27 mouse cellular contexts compared by ENCODE assay signal in genomic region chr2:72311486-72311885, GRCm38 (mm10). TPM values are rescaled to one million over a fixed set of nuclear protein-coding genes. Genes with fewer than 3 reads are reported as not detected.
DNase-seq lines count a peak whose midpoint lies in the region; ATAC-seq and TF ChIP-seq lines count a peak whose summit lies in the region.
"Had no signal": no experiment of that assay in that cellular context is flagged by ENCODE, and none has a peak within 500 bp of the region (broad histone marks: within the 10 kb centered on the region; RNA-seq: fewer than 3 reads in every experiment).

No protein-coding gene starts in this region.

- H3K27ac ChIP-seq in heart, embryonic 10.5 days = peak overlapping the region; percentile 17; the same call in 1 of the 2 replicates
- H3K27ac ChIP-seq in heart, postnatal 0 days (ENCODE audit: low read depth) = peak overlapping the region; percentile 36
- H3K27ac ChIP-seq in midbrain, embryonic 11.5 days (ENCODE audit: low read depth, low read length) = no peak overlapping the region
- H3K27ac ChIP-seq in midbrain, embryonic 16.5 days (ENCODE audit: low read length) = no peak overlapping the region
- H3K27ac ChIP-seq: embryonic facial prominence, embryonic 10.5 days; hindbrain, embryonic 15.5 days; limb, embryonic 13.5 days; liver, embryonic 12.5 days; midbrain, embryonic 15.5 days had no signal

- H3K4me2 ChIP-seq in heart, postnatal 0 days (ENCODE audit: low read depth, low read length) = peak overlapping the region; percentile 40; the same call in 1 of the 2 replicates
- no peak overlapping the region for H3K4me2 ChIP-seq in midbrain, embryonic 11.5 days
- H3K4me2 ChIP-seq in midbrain, embryonic 16.5 days (ENCODE audit: low read length) = no peak overlapping the region
- H3K4me2 ChIP-seq: hindbrain, embryonic 15.5 days; limb, embryonic 13.5 days; liver, embryonic 12.5 days; midbrain, embryonic 15.5 days had no signal

- no peak for TF ChIP-seq EP300 in heart, postnatal 0 days (IDR thresholded peaks at IDR 0.05; ENCODE audit: low read depth)

- WGBS in heart, embryonic 10.5 days = 55% methylated on average over 8 of the region's 8 CpGs
- 38% methylated on average over 8 of the region's 8 CpGs for WGBS in heart, postnatal 0 days
- 77% methylated on average over 8 of the region's 8 CpGs for WGBS in midbrain, embryonic 11.5 days
- 87% methylated on average over 8 of the region's 8 CpGs for WGBS in midbrain, embryonic 16.5 days

- peaks cover 37% of the 10 kb centered on the region for H3K4me1 ChIP-seq in heart, embryonic 10.5 days
- peaks cover 36% of the 10 kb centered on the region for H3K4me1 ChIP-seq in heart, postnatal 0 days (ENCODE audit: control insufficient read depth, insufficient read depth)
- H3K4me1 ChIP-seq in midbrain, embryonic 11.5 days (ENCODE audit: control insufficient read depth, insufficient read depth, low read length) = no peaks in the 10 kb centered on the region
- no peaks in the 10 kb centered on the region; the same call in 1 of the 2 replicates for H3K4me1 ChIP-seq in midbrain, embryonic 16.5 days (ENCODE audit: control insufficient read depth, insufficient read depth, low read length)
- H3K4me1 ChIP-seq: hindbrain, embryonic 15.5 days; liver, embryonic 12.5 days; midbrain, embryonic 15.5 days had no signal

- ATAC-seq in heart, postnatal 0 days (ENCODE audit: insufficient read depth, low read depth) = no peak
- no peak for ATAC-seq in midbrain, embryonic 11.5 days (ENCODE audit: low FRiP score)
- no peak for ATAC-seq in midbrain, embryonic 16.5 days
- ATAC-seq: forebrain, postnatal 0 days; liver, embryonic 12.5 days; midbrain, embryonic 15.5 days; Patski had no signal

- H3K27me3 ChIP-seq in heart, embryonic 10.5 days (ENCODE audit: insufficient read depth, poor library complexity, severe bottlenecking) = no peaks in the 10 kb centered on the region
- no peaks in the 10 kb centered on the region for H3K27me3 ChIP-seq in heart, postnatal 0 days (ENCODE audit: control insufficient read depth, insufficient read depth, low read length)
- no peaks in the 10 kb centered on the region for H3K27me3 ChIP-seq in midbrain, embryonic 11.5 days (ENCODE audit: control insufficient read depth, insufficient read depth, low read length)
- H3K27me3 ChIP-seq in midbrain, embryonic 16.5 days (ENCODE audit: control insufficient read depth, insufficient read depth, low read depth, low read length) = no peaks in the 10 kb centered on the region
- H3K27me3 ChIP-seq: CH12.LX; hindbrain, embryonic 15.5 days; limb, embryonic 13.5 days; liver, embryonic 12.5 days; midbrain, embryonic 15.5 days; Patski had no signal

- no peak overlapping the region; the same call in 1 of the 2 replicates for H3K9ac ChIP-seq in heart, postnatal 0 days (replicated peaks; ENCODE audit: low read depth, low read length)
- no peak overlapping the region for H3K9ac ChIP-seq in midbrain, embryonic 11.5 days (ENCODE audit: low read length)
- H3K9ac ChIP-seq in midbrain, embryonic 16.5 days (ENCODE audit: low read depth, low read length) = no peak overlapping the region
- H3K9ac ChIP-seq: forebrain, postnatal 0 days; hindbrain, embryonic 15.5 days; limb, embryonic 13.5 days; liver, embryonic 12.5 days; midbrain, embryonic 15.5 days had no signal

- intact Hi-C loops in heart, postnatal 25 days (cut with DNase I) = no loop called here
- intact Hi-C loops in heart, postnatal 36 days (cut with DNase I) = no loop called here

- H3K4me3 ChIP-seq in heart, embryonic 10.5 days = no peak overlapping the region
- no peak overlapping the region for H3K4me3 ChIP-seq in heart, postnatal 0 days (ENCODE audit: low read depth, low read length)
- H3K4me3 ChIP-seq in midbrain, embryonic 11.5 days (ENCODE audit: low read depth, low read length) = no peak overlapping the region
- no peak overlapping the region for H3K4me3 ChIP-seq in midbrain, embryonic 16.5 days (ENCODE audit: low read depth, low read length)
- H3K4me3 ChIP-seq: embryonic facial prominence, embryonic 10.5 days; hindbrain, embryonic 15.5 days; limb, embryonic 13.5 days; liver, embryonic 12.5 days; midbrain, embryonic 15.5 days; myocyte had no signal

- TF ChIP-seq CTCF in heart, postnatal 0 days (IDR thresholded peaks at IDR 0.05; ENCODE audit: low read depth) = no peak

- no peaks in the 10 kb centered on the region for H3K9me3 ChIP-seq in heart, embryonic 10.5 days
- no peaks in the 10 kb centered on the region for H3K9me3 ChIP-seq in heart, postnatal 0 days (replicated peaks; ENCODE audit: control insufficient read depth, low read length)
- H3K9me3 ChIP-seq in midbrain, embryonic 11.5 days (ENCODE audit: control insufficient read depth, low read length) = no peaks in the 10 kb centered on the region
- H3K9me3 ChIP-seq in midbrain, embryonic 16.5 days (replicated peaks; ENCODE audit: control insufficient read depth, low read length, poor library complexity, severe bottlenecking) = no peaks in the 10 kb centered on the region
- H3K9me3 ChIP-seq: embryonic facial prominence, embryonic 10.5 days; G1E; hindbrain, embryonic 15.5 days; limb, embryonic 13.5 days; liver, embryonic 12.5 days; midbrain, embryonic 15.5 days had no signal

- no peak for DNase-seq in heart, embryonic 10.5 days (ENCODE audit: low spot score)
- DNase-seq in heart, postnatal 25 days (ENCODE audit: low spot score) = no peak
- DNase-seq in heart, postnatal 0 days (ENCODE audit: low spot score) = no peak
- DNase-seq in heart, postnatal 36 days = no peak
- DNase-seq in kidney, postnatal 4 days = peak; percentile 37 to 52
- no peak for DNase-seq in kidney, adult 18-20 months
- peak; percentile 53 for DNase-seq in midbrain, embryonic 11.5 days (ENCODE audit: low spot score, missing footprints)
- DNase-seq: B cell, adult 2 months; cerebellum, adult 11-12 months; cerebellum, postnatal 10 days; forebrain, postnatal 0 days; gastrocnemius, postnatal 36 days; layer of hippocampus, adult 9-11 months; lung, postnatal 14 days; right cerebral cortex, adult 18-20 months; right cerebral cortex, postnatal 4 days; thymus, postnatal 14 days had no signal

- H3K36me3 ChIP-seq in heart, embryonic 10.5 days = 0 out of 2 replicates have a peak, but pooled peaks cover 4% of the 10 kb centered on the region
- H3K36me3 ChIP-seq in heart, postnatal 0 days (replicated peaks; ENCODE audit: control insufficient read depth, insufficient read depth, low read length) = no peaks in the 10 kb centered on the region
- no peaks in the 10 kb centered on the region for H3K36me3 ChIP-seq in midbrain, embryonic 11.5 days (ENCODE audit: control insufficient read depth, insufficient read depth, low read length)
- H3K36me3 ChIP-seq in midbrain, embryonic 16.5 days (ENCODE audit: control insufficient read depth, insufficient read depth, low read length) = no peaks in the 10 kb centered on the region
- H3K36me3 ChIP-seq: embryonic facial prominence, embryonic 10.5 days; hindbrain, embryonic 15.5 days; limb, embryonic 13.5 days; midbrain, embryonic 15.5 days had no signal

RNA-seq across cellular contexts. Expression of gene Map3k20, which starts 26.0 kb away (rescaled TPM):
- 27.9 and 60.5 TPM in 2 replicates for polyA plus RNA-seq in heart, embryonic 10.5 days (2016; fragmentation: Nextera tagmentation; extraction: Ambion mirVana)
- total RNA-seq in heart, postnatal 25 days (2021) = 100 to 1,000 TPM; 271 to 291 TPM
- total RNA-seq in heart, postnatal 0 days (2014; rRNA removed; ENCODE audit: low replicate concordance) = 95.0 and 108 TPM in 2 replicates
- 24.4 and 26.1 TPM in 2 replicates for polyA plus RNA-seq in heart, postnatal 0 days (2015; fragmentation: Nextera tagmentation; extraction: Ambion mirVana)
- total RNA-seq in heart, postnatal 36 days (2021) = 100 to 1,000 TPM; 286 to 292 TPM
- 7.5 and 8.3 TPM in 2 replicates for polyA plus RNA-seq in midbrain, embryonic 11.5 days (2014; fragmentation: Nextera tagmentation; extraction: Ambion mirVana)
- 4.4 and 5.1 TPM in 2 replicates for polyA plus RNA-seq in midbrain, embryonic 16.5 days (2015; fragmentation: Nextera tagmentation; extraction: Ambion mirVana)

Comparison
In these comparisons a context has a peak if more than half of its experiments do, and no peak if none do; other contexts are left out.
1. DNase-seq: peak in kidney, postnatal 4 days (2 of 2) and midbrain, embryonic 11.5 days (single experiment); none in heart, embryonic 10.5 days (single experiment), heart, postnatal 25 days (single experiment), heart, postnatal 0 days (single experiment), heart, postnatal 36 days (0 of 2) and kidney, adult 18-20 months (single experiment).
2. H3K27ac ChIP-seq: peak in heart, embryonic 10.5 days (single experiment) and heart, postnatal 0 days (single experiment); none in midbrain, embryonic 11.5 days (single experiment) and midbrain, embryonic 16.5 days (single experiment).